Mouse (Mus musculus) cerebellum, postnatal 25 days (tissue): ENCODE data around the gene Mcfd2.

Source experiments
- DNase-seq, 2 experiments: peaks; one replicate each; pipeline ENCODE4 v3.0.0; 2021; ENCODE audit warnings: mixed read lengths in 2 of 2

The Mcfd2 gene

DNA sequence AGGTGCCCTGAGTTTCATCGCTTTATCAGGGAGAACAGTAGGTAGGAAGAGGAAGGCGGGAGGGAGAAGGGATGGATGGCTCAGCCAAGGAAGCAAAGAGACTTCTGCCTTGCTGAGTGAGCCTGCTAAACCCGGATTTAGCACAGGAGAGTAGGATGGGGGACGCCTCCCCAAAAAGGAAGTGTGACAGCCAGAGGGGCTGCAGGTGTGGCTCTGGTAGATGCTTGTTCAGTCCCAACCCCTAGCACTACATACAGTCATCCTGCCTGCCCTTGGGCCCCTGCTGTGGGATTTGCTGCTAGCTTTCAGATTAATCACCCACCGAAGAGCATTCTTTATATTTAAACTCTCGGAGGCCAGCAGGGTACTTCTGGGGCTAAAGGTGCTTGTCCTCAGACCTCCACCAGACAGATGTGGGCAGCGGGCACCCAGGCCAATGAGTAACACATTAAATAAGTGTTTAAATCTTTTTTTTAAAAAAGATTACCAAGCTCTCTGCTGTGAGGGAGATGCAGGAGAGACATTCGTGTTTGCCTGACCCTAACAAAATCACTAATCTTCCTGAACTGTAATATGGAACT is 21.6 kb upstream of the Mcfd2 start:
- DNase-seq = no peak

DNA sequence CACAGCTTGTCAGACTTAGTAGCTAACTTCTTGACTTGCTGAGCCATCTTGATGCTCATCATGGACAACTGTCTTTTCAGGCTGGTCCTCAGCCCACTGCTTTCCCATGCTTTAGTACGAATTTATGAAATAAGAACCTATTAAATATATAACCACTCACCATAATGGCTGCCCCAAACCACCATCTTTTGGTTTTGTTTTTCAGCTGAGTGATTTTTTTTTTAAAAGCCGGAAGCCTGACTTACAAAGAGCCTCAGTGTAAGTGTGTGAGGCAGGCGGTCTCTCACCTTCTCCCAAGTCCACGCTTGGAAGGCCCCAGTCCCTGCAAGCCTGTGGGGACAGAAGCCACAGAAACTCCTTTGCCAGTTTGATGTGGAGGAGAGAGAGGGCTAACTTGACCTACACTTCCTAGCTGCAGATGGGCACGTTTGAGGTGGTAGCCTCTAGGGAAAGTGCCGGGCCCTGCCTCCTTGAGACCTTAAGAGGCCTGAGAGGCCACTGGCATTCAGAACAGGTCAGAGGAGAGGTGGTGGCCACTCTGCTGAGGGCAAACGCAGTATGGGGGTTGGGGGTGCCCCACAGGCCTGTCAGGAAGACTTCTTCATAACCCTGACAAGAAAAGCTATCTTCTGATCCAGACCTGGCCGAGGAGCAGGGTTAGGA is 20.9 kb upstream of the Mcfd2 start:
- no peak for DNase-seq

DNA sequence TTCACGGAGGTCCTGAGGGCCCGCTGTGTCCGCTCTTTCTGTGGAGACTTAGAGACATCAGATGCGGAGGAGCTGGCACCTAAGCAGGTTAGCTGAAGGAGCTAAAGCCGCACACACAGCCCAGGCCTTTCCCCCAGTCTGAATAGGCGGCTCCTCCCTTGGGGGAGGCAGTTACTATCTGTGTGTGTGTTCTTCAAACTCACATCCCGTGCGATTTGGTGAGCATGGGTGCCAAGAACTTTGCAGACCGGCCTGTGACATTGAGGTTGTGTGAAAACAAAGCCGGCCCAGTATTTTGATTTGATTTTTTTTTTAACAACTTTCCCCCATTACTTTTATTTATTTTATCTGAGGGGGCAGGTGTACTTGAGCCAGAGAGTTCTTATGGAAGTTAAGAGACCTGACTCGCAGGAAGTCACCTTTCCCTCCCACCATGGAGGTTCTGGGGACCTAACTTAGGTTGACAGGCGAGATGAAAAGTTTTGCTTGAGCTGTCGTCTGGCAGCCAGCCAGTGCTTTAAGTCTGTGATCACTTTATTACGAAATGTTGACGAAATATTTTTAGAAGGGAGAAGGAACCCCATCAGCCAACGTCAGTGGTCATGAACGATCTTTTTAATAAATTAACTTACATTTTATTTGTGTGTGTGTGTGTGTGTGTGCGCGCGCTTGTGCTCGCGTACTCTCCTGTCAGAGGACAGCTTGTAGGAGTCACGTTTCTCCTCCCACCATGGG is 20.2 kb upstream of the Mcfd2 start:
- no peak for DNase-seq

DNA sequence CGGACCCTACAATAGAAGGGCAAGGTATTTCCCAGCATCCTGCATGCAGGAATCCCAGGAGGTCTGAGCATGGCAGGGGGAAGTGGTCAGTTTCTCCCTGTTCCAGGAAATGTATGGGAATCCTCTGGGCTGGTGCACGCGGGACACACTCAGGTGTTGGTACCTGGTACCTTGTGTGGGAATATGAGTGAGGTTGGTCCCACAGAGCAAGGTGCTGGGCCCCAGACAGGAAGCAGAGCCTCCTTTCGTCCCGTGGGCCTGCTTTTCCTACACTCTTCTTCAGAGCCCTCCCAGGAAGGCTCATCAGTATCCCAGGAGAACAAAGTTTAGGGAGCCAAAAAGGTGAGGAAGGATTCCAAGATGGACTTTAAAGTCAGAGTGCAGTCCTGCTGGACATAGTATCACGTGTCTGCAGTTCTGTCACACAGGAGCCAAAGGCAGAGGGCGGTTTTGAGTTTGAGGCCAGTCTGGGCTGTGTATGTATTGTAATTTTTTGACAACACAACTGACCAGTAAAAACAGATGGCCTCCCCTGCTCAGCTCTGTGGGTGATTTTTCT is 18.8 kb upstream of the Mcfd2 start:
- no peak for DNase-seq

DNA sequence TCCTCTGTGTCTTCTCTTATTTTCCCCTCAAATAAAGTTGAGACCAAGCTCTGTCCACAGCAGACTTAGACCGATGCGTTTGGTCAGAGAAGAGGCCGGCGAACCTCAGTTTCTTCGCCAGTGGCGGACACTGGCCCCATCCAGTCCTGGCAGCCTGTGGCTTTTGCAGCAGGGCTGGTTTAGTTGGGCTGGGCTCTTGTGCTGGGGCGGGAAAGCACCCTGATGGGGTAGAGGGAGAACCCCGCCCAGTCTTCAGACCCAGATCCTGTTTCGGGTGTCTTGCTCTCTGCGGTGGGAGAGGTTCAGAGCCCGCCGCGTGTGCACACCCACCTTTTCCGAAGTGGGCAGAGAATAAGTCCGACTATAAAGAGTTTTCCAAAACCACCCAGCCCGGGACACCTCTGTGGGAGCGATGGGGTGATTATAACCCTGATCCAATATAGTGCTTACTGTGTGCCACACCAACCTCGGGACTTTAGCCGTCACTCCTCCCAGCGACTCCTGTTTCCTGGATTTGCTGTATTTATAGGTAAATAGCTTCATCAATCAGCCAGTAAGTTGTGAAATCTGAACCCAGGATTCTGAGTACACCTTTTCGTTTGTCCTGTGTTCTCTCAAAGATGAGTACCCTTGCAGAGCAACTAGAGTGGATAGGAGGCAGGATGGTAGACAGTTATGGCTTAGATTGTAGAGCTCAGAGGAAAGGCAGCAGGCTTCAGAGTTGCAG is 18.2 kb upstream of the Mcfd2 start:
- DNase-seq = no peak

DNA sequence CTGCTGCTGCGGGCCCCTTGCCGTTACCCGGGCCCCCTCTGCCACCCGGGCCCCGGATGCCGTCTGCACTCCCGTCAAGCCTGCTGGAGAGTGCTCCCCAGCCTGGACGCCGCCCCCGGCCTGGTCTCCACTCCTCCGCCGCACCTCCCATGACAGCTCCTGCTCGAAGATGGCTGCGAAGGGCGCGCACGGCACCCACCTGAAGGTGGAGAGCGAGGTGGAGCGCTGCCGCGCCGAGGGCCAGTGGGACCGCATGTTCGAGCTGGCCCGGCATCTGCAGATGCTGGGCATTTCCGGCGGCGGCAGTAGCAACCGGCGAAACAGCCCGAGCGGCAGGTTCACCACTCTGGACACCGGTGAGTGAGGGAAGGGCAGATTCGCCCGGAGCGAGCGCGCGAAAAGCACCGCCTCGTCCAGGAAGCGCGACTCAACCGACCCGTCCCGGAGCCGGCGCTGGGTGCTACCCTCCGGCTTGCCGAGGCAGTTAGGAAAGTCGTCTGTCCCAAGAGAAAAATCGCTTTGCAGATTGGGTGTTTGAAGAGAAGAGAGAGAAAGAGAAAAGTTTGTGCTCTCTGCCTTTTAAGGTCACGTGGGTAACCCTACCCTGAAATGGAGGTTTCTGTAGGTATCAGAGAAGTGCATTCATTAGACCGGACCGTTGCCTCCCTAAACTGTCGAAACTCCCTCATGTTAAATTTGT is 17.5 kb upstream of the Mcfd2 start:
- DNase-seq = peak; percentile 59 to 60

DNA sequence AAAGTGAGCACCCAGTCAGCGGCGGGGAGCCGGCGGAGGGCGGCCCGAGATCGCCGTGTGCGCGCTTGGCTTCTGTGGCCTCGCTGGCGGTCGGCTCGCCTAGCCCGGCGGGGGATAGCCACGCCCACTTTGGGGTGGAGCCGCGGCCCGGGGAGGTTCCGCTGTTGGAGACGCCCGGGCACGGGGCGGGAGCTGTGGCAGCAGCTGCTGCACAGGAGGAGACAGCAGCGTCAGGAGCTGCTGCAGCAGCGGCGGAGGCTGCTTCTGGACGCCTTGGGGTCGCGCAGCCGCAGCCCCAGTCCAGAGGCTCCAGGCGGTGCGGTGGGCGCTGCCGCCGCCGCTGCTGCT is 16.9 kb upstream of the Mcfd2 start, which contains the start of gene Ttc7:
TSS of gene Ttc7 (plus strand) at position 181 of the 348 bp plus-strand sequence.
- peak; percentile 84 to 91 for DNase-seq

DNA sequence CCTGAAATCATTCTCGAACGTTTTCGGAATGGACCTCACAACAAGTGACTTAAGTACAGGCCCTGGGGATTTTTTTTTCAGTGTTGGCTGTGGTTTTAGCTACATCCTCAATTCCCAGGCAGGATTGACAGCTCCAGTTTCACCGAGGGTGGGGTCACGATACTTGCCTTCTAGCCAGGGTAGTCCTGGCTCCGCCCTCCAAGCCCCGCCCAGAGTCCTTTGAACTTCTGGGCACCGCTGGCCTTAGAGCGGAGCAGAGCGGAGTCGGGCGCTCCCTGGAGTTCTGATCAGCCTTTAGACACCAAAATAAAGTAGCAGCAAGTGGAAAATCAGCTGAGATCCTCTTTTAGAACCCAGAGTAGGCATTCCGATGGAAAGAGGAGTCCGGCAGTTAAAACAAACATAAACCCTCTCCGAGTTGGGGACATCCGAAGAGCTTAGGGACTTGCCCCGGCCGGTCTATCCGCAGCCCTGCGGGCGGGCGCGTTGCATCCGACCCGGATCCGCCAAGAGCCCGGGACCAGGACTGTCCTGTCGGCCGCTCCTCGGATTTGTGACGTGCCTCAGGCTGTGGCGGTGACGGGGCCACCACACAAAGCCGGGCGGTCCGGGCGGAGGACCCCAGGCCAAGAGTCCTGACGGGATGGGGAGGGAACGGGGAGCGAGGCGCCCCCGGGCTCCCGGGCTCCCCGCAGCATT is 16.4 kb upstream of the Mcfd2 start:
- DNase-seq = peak; percentile 43 to 52

DNA sequence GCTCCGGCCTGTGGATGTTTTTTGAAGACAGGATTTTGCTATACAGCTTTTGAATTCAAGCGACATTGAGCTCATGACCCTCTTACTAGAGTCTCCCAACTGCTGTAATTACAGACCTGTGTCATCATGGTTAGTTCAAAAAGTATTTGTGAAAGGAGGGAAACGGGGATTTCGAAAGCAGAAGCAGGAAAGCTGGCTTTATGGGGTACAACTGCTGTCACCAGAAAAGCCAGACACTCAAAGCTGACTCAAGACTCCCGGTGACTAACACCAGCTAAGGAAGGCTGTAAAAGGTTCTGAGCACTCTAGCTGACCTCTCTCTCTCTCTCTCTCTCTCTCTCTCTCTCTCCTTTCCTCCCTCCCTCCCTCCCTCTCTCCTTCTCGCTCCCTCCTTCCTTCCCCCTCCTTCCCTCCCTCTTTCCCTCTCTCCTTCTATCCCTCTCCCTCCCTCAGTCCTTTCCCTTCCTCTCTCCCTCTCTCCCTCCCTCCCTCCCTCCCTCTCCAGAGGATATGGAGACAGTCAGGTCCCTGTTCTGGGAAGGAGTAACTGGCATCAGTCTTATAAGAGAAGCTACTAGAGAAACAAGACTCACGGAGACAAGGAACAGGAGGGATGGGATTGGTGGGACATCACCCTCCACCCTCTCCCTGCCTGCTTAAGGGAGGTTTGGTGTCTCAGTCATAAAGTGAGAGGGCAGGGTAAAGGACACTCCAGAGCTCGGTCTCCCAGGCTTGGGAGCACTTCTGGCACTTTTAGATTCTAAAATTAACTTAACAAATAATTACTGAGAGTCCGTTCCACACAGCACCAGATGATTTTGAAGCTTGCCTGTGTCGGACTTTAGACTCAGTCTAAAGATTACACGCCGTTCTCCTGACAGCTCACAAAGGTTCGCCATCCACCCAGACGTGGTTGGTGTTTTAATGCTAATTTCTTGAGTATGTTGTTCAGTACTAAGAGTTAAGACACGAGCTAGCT is 9.9 kb upstream of the Mcfd2 start:
- DNase-seq = no peak

DNA sequence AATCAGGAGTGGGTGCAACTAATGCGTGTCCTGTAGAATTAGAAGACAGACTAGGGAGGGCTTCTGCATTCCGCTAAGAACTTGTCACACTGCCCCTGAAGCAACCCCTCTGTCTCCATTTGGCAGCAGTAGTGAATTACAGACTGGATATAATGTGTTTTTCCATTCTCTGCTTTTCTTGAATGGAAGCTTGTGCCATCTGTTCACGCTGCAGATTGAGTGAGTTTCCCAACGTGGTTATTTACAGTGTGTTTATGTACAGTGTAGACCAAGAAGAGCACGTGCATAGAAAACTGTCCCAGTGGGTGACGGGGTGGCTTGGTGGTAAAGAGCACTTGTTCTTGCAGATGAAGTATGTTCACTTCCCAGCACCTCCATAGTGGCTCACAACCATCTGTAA is 3.7 kb upstream of the Mcfd2 start:
- no peak for DNase-seq

DNA sequence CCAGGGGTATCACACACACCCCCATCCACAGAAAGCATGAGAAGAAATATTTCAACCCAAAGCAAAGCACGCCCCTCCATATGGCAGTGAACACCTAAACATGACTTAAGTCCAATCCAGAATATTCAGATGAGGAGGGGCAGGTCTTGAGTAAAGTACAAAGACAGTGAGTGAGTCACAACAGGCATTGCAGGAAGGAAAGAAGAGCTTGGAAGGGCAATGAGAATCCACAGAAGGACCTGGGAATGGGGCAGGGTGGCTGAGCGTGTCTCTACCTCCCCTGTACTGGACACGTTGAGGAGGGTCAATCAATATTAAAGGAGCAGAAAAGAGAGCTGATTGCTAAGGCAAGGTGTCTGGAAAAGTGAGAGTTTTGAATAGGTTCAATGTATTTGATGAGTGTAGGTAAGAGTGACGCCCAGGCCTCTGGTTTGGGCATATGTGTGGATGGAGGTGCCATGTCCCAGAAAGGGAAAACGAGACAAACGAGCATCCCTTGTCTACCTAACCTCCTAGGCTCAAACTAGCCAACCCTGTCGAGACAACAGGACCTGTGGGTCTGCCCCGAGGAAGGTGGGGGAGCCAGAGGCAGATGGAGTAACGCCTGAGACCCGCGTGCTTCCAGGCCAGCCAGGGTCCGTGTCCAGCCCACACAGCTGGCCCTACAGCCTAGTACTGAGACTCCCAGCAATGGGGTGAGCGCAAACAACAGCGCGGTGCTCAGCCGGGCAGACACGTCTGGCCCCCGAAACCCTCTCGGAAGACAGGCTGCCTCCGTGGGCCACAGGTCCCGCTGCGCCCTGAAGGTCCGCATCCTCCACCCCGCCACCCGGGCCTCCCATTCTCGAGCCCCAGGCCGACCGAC is 576 bp downstream of the Mcfd2 start:
- no peak for DNase-seq

DNA sequence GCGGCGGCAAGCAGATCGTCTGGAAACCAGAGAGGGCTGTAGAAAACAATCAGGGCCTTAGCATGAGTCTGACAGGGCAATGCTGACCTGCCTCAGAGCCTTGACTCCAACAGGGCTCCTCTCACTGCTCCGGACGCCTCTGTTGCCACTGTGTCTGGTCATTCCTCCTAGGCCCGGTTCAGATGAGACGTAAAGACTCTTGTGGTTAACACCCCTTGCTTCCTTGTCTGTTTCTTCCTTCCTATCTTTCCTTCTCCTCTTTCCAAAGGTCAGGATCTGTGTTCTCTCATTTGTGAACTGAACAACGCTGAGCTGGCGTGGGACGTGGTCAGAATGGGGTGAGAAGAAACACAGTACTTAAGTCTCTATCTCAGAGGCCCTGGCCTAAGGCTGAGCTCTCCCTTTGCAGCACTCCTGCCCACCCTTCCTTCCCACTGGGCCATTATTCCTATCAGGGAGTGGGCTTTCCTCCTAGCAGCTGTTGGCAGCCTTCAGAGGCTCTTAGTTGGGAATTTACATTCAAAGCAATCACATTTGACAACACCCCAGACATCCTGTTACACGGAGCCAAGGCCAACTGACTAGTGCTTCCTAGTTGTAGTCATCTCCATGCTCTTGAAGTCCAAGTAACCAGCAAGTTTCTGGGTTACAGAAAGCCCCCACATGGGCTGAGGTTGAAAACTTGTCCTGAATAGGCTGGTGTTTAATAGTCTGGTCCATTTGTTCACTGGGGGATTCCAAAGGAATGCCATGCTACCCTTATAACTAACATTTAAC is 1.5 kb downstream of the Mcfd2 start:
- DNase-seq = no peak

DNA sequence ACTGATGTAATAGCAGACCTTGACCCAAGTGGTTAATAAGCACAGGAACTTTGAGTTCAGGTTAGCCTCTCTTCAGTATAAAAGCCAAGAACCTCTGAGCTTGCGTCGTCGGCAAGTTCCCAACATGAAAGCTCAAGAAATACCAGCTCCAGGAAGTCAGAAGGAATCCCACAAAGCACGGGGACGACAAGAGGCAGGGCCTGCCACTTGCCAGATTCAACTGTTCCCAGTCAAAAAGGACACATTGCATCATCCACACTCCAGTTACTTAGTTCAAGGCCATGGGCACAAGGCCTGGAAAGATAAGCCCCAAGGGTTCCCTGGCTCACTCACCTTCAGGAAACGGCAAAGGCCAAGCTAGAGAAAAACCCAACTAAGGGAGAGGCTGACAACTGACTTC is 2.3 kb downstream of the Mcfd2 start:
- DNase-seq = no peak

DNA sequence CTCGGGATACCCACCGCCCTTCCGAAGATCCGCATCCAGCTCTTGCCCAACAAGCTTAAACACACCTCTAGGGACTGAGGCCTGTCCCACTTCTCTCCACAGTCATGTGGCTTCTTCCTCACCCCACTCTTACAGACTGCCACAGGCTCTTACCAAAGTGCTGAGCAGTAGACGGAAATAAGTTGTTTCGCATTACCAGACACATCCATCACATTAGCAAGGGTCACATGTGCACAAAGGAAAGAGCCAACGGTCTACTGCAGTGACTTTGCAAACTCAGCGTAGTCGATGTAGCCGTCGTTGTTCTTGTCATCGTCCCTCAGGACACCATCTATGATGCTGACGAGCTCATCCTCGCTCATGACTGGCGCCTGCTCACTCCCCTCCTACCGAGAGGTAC is 10.1 kb downstream of the Mcfd2 start:
- DNase-seq = no peak

DNA sequence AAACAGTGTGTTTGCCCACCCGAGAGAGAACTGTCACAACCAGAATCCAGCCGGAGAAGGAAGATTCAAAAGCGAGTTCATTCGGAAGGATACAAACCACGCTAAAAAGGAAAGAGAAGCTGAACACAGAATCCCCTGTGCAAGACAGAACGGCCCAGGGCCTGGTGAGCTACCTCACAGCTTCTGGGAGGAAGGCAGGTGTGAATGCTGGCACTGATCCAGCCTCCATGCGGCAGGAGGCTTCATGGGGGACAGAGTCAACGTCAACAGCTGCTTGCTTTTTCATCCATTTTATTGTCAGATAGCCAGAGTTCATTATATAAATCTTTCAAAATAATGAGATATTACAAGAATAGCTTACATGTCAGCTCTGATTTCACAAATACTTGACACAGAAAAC is 11.4 kb downstream of the Mcfd2 start:
- DNase-seq = peak in 1 of 2 experiments; percentile 31

DNA sequence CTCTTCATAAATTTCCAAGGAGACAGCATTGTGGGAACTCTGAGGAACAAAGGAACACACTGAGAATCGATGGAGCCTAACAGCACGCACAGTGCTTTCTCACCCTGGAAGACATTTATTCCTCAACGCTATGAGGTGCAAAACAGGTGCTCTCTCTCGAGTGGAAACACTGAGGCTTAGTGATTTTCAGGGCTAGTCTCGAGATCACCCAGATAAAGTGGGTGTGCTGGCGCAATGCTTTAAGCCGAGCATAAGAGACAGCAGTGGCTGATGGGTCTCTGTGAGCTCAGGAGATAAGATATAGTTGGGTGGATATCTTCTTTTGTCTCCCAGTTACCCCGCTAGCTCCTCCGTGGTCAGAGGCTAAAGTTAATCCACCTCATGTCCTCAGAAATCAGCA is 19.6 kb downstream of the Mcfd2 start:
- no peak for DNase-seq

DNA sequence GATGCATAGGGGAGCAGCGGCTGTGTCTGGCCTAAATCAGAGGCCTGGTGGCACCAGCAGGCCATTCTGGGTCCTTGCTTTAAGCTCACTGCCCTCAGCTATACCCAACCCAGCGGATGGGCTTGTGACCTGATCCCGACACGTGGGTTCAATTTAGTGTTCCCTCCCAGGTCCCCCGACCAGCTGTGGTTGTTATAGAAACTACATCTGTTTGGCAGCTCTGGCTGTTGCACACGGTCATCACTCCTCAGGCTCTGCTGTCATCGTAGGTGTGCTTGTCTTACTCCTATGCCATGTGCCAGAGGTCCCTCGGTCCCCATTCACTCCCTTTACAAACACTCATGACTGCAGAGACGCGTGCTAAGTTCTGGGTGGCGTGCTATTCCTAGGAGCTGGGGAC is 27.9 kb downstream of the Mcfd2 start:
- no peak for DNase-seq

DNA sequence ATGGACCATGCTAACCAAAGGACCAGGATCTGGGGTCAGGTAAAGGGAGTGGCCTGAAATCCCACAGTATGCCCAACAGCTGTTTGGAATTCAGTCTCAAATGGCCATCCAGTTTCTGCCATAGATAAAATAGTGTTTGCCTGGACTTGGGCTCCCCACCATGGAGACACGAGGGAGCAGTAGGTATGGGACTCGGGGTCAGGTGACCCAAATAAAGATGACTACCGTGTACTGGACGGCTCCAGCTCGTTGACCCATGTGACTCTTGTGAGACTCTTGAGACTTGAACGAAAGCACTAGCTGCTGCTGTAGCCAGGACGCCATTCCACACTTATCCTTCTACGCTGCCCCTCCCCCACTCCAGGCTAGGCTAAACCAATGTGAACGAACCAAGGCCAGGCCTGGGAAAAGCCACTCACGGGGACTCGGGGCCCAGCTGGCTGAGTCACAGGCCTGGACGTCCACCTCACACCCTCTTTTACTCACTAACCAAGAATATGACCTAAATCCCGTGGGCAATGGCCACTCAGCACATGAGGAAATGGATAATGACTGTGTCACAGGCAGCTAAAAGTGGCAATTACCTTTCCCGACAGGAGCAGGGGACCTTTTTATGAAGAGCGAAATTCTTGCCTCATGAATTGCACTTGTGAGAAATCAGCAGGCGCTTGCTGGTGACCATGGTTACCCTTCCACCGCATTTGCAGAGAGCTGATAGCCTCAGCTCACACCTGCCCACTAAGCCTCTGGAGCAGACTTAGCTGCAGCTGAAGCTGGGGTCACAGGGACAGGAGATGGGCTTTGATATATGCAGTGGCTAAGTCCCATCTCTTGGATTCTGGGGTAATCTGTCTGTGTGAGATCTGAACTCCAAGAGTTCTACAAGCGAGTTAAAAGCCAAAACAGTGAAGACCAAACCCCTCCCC is 28.7 kb downstream of the Mcfd2 start:
- DNase-seq = no peak
